Mouse (Mus musculus) right cerebral cortex, postnatal 4 days (tissue): ENCODE results near the gene Btbd17.

ENCODE experiments used
- DNase-seq: peaks from one replicate; pipeline ENCODE4 v3.0.0-alpha.2; 2022

The Btbd17 gene

DNA sequence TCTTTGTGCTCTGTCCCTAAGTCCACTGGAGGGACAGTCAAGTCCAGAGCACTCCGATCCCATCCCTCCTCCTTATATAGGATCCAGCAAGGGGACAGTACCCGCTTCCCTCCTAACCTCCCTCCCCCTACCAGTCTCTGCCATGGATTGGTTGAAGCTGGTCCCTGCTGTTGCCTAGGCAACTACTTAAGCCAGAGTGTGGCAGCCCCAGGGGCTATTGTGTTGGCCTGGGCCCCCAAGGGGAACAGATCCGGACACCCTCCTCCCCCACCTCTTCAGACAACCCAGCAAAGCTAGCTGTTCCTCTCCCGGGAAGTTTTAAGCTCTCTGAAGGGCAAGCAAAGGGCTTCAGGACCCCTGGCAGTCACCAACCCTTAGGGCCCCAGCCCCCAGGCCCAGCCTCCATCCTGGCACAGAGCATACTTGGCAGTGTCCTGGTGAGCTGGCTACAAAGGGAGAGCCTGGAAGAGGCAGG, at the start of gene Btbd17:
Gene Btbd17 (minus strand): TSS at position 98 of the 475 bp plus-strand sequence.
- DNase-seq: peak; percentile 60

DNA sequence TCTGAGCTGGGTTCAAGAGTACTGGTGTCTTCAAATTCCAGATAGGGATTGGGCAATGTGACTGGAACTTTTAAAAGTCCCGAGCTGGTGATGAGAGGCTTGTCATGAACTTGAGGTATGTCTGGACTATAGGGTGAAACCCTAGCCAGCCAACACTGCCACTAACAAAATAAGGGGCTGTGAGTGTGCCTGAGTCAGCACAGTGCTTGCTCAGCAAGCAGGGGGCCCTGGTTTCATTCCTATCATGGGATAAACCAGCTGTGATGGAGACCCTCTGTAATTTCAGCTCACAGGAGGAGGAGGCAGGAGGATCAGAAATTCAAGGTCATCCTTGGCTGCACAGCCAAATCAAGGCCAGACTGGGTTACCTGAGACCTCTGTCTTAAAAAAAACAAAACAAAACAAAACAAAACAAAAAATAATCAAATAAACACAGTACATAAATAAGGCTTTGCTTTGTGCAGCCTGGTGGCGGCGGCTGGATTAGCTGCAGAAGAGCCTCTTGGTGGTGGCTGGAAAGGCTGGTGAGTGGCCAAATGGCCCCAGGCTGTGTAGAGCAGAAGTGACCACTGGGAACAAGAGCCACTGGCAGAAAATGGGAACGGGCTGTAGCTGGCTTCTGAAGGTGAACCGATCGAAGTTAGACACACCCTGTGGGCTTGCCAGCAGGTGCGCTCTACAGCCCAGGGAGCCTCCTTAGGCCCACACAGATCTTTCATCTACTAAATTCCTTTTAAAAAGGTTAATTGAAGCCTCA, 48.9 kb upstream of the Btbd17 start:
- no peak for DNase-seq

DNA sequence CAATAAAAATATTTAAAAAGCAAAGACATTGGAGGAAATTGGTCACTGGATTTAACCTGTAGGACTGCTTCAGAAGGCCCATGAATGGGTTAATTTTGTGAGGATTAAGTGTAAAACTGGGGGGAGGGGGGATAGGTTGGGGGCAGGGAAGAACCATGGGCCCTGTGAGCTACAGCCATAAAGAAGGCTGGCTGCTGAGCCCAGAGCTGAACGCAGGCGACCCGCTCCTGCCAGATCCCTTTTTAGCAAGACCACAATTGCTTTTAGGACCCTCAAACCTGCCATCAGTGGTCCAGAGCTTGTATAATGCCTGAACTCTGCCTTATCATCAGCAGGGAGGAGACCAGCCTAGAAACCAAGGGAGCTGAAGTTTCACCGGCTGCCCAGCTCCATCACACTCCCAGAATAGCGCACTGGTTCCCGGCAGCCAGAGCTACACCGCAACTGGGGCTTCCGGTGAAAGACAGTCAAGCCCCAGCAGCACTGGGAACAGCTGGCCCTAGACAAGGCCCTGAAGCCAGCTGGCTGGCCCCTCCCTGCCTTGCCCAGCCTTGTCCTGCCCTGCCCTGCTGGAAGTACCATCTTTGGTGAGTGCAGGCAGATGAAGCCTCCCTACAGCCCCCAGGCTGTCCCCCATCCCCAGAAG, 48.2 kb upstream of the Btbd17 start:
- DNase-seq: no peak

DNA sequence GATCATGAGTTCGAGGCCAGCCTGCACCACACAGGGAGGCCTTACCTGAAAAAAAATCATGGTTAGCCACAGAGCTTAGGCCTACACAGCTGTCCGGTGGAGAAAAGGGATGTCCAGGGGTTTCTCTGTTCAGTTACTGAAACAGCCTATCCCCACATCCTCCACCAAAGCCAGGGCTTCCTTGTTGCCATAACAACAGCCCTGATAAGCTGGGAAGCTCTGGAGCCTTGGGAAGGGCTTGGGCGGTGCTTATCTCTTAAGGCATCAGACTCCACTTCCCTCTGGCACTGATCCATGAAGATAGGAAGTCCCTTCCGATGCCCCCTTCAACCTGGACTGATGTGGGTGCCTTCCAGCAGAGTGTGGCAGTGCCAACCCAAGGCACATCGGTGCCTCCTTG, 37.4 kb upstream of the Btbd17 start:
- no peak for DNase-seq

DNA sequence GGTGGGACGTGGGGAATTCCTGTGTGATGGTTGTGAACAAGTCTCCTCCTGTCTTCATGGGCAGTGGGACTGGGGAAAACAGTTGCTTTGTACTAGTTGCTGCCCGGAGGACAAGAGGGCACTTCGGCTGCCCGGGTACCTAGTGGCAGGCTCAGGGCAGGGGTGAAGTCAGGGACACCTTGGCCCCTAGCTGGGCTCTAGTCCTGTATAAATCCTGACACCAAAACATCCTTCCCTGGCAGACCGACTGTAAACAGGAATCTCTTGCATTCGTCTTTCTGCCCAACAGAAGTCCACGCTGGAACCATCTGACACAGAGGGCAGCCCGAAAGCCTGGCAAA, 34.7 kb upstream of the Btbd17 start:
- no peak for DNase-seq

DNA sequence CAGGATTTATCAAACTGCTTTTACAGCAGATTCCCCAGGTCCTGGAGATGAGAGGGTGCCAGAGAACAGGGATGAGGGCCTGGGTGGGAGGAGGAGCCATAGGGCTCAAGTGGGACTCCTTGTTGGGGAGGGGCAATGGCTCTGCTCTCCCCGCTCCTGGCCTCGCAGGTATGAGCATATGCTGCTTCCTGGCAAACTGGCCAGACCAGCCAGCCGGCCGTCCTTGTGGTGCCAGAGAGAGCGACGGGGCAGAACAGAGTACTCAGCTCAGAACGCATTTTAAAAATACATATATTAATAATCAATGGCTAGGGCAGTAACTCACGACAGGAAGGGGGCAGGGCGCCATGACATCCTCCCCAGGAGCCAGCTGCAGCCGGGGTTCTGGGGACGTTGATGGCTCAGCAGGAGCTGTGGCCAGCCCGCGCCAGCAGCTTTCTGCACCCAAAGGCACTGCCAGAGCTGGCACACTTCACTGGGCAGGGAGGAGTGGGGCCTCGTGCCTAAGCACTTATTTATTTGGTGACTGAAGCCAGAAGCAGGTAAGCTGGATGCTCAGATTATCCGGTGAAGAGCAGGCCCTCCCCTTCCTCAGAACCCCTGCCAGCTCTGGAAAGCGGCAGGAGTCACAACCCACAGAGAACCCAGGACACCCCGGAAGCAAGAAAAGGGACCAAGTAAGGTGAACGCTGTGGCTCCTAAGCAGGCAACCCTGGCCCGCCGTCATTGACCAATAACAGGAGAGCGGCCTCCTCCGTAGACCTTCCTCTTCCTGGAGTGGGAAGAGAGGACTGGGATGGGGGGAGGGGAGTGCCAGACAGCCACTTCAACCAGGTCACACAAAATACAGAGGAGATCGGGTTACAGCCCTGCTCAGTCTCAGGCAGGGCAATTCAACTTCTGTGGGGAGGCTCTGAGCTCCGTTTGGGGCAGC, 34.0 kb upstream of the Btbd17 start:
- no peak for DNase-seq

DNA sequence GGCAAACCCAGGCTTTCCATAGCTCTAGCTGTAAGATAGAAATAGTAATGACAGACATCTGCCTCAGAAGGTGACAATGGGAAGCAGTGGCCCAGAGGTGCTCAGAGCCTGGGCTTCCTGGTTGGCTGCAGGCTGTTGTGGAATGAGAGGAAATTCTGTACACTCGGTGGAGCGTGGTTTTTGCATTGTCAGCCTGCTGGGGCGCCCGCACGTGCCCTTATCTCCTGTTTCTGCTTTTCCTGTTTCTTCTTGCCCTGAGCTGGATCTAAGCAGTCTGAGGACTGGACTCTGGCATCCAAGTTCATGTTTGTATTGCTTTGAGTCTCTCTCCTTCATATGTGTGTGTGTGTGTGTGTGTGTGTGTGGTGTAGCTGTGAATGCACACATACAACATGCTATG, 30.9 kb upstream of the Btbd17 start:
- DNase-seq: no peak

DNA sequence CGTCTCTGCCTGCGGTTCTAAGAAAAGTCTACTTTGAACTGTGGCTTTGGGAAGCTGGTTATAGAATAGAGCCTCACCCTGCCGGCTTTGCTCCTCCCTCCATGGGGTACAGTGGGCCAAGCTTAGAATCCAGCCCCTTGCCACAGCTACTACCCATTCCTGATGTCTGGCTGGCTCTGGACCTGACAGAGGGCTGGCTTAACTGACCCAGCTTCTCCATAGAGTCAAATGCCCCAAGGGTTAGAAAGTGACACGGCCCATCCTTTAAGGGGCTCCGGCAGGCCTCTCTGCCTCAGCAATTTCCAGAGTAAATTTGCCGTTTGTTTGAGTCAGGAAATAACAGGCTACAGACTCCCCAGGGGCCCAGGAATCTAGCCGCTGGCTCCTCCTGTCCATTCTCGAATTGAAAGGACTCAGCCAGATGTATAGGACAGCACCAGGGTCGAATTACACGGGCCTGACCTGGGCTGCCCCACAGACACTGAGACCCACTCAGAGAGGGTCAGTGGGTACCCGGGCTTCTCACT, 27.5 kb upstream of the Btbd17 start:
- no peak for DNase-seq

DNA sequence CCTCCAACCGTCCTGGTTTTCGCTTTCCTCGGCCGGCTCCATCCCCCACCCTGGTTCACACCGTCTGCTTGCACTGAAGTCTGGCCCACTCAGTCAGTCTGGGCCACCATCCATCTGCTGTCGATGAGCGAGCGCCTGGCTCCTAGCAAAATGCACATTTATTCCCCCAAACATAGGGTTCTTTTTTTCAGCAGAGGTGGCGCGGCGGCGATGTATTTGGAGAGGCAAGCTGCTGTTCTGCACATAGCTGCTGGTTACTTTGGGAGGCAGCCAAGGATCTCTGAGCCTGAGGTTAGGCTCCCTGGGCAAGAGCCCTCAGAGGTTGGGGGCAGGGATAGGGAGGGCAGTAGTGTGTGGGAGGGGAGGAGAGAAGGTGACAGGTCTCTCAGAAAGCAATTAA, 27.0 kb upstream of the Btbd17 start:
- DNase-seq: peak; percentile 69

DNA sequence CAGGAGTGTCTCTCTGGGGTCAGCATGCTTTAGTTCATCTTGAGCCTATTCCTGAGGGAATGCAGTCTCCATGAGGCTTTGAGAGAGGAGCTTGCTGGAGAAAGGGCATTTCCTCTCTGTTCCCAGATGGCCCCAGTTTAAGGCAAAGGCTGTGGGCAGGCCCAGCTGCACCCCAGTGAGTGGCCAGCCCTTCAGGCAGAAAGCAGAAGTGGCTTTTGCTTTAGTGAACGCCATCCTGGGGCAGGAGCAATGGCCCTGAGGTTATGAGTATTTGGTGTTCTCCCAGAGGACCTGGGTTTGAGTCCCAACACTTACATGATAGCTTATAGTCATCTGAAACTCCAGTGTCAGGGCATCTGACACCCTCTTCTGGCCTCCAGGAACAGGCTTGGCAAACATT, 25.6 kb upstream of the Btbd17 start:
- no peak for DNase-seq

DNA sequence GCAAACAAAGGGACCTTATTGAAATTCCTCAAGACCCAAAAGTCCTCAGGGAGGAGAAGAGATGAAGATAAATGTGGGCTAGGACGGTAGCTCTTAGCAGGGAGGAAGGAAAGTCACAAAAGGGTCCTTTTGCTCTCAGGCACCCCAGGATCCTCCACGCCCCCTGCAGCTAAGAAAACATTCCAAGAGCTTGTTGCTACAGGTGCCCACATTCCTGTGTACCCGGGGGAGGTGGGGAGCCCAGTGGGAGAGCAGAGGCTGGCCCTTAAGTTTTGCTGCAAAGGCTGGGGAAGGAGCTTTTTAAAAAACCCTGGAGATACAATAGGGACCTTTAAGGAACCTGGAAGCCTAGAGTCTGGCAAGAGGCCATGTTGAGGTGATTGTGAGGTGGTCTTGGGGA, 24.7 kb upstream of the Btbd17 start:
- no peak for DNase-seq

DNA sequence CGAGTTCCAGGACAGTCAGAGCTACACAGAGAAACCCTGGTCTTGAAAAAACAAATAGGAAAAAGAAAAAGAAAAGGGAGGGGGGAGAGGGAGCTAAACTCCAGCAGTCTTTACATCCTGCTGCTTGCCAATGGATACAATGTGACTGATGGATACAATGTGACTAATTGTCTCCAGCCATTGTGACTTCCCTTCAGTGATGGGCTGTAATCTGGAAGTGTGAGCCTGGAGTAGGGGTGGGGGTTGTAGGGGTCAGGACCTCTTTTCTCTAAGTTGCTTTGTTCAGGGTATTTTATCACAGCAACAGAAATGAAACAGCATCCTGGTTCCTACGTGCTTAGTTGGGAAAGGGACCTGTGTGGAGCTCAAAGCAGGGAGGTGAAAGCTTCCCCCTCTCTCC, 23.4 kb upstream of the Btbd17 start:
- DNase-seq: no peak

DNA sequence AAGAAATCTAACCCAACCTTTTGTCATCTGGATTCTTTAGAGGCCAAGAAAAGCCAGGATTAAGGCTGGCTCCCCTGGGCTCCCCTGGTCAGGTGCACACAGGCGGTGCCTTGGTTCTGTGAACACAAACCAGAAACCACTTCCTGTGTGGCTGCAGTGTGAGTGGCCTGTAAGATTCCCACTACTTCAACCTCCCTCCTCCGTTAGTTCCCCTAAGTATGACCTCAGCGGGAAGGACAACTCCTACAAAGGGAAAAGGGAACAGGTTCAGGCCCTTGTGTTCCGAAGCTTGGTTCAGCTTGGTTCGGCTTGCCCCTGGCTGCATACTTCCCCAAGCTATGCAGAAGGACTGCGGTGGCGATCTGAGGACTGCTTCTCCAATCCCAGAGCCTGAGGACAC, 22.4 kb upstream of the Btbd17 start:
- no peak for DNase-seq

DNA sequence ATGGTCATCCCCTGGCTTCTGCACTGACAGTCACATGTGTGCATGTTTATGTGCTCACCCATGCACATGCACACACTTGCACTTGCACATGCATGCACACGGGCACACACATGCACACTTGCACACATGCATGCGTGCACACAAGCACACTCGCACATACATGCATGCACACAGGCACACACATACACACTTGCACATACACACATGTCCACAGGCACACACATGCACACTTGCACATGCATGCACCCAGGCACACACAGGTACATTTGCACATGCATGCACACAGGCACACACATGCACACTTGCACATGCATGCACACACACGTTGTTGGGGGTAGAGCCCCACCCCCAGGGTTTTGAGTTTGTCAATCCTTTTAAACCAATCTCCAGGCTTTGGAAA, 21.2 kb upstream of the Btbd17 start:
- DNase-seq: no peak

DNA sequence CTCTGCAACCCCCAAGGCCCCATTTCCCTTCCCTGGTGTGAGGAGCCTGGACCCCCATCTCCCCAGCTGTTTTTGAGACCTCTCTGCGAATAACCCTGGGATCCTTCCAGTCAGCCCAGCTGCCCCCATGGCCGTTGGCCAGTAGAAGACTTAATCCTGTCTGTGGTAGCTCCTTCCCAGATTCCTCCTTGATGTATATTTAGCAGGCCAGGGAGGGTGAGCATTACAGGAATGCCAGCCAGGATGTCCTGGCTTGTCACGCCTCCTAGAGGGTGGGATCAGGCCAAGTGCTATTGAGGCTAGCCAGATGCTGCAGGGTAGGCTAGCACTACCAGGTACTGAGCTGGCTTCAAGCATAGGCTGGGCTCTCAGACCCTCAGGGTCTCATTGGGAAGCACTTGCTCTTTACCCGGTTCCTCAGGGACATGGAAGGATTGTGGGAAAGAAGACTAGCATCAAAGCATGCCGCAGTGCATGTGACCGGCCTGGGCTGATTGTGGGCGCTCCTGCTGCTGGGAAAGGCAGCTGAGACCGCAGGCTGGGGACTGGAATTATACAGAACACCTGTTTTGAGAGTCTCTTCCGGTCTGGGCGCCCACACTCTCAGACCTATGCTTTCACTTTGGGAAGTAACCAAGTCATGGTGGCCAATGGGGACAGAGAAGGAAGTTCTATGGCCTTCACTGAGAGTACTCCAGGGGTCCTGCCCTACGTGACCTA, 19.3 kb upstream of the Btbd17 start:
- no peak for DNase-seq

DNA sequence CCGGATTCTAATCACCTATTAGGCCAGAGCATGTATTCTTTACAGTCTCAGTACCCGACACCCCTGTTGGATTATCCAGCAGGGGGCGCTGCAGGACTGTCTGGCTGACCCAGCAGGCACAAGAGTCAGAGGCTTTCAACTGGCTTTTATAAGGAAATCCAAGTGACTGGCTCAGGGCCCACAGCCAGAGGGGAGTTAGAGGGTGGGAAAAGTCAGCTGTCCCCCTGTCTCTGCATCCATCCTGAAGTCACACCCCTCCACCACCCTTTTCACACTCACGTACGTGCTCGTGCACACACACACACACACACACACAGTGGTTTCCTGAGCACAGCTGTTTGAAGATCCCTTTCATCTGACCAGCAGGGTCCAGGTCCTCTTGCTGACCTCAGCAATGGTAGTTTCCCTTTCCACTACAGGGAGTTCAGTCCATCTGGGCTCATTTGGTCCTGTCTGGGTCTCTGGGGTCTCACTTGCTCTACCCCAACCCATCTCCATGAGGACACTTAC, 17.0 kb upstream of the Btbd17 start:
- DNase-seq: peak; percentile 95

DNA sequence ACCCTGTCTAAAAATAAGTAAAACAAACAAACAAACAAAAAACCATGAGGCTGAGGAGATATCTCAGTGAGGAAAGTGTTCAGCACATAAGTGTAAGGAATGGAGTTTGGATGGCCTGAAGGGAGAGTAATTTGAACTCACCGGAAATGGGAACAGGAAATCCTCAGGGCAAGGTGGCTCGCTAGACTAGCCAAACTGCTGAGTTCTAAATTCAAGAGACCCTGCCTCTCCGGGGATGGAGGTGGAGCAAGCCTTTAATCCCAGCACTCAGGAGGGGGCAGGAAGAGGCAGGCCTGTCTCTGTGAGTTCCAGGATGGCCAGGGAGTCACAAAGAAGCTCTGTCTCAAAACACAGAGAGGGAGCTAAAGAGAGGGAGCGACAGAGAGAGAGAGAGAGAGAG, 14.6 kb upstream of the Btbd17 start:
- DNase-seq: no peak

DNA sequence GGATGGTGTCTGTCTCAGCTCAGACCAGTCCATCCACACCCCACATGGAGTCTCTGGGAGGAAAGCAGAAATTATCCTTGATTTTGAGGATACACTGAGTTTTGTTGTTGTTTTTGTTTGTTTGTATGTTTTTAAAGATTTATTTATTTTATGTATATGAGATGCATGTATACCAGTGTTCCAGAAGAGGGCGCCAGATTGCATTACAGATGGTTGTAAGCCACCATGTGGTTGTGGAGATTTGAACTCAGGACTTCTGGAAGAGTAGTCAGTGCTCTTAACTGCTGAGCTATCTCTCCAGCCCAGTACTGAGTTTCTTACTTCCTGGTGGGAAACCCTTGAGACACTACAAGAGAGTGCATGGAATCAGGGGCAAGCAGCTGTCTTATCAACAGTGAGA, 13.6 kb upstream of the Btbd17 start:
- no peak for DNase-seq

DNA sequence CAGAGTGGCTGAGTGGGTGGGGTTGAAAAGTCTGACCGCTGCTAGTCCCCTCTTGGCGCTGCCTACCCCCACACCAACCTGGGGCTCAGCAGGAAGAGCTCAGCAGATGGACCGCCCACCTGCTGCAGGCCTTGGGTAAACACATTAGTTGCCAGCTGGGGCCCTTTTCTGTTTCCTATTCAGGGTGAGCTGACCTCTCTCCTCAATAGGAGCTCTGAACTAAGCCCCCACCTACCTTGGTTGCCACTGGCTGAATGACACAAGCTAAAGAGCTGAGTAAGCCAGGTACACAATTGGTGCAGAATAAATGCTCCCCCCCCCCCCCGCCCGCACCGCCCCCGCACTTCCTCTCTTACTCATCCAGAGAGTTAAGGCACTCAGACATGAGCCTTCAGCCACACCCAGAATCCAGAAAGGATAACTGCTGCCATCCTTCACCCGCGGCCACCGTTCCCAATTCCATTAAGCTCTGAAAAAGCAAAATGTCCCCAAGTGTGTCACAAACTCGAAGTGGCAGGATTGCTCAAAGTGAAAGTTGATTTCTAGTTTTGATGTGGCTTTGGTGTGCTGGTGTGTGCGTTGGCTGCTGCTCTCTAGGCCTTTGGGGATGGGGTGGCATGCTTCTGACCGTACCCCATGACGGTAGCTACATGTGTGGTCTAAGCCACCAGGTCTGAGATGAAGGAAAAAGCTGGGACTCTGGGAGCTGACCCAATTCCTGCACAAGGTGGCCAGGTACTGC, 12.1 kb upstream of the Btbd17 start:
- no peak for DNase-seq

DNA sequence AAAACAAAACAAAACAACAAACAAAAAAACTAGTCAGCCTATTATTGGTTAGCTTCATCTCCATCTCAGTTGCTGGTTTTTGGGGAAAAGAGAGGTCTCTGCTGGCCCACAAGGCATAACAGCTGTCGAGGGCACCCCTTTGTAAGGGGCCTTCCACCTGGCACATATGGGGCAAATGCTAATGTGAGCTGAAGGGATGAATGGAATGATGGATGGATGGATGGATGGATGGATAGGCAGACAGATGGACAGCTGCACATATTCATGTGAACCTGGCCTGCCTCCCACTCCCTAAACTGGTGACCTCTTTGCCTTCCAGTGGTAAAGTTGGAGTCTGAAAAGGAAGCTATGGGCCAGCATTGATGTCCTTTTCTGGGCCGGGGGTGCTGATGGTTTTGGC, 11.3 kb upstream of the Btbd17 start:
- DNase-seq: no peak

DNA sequence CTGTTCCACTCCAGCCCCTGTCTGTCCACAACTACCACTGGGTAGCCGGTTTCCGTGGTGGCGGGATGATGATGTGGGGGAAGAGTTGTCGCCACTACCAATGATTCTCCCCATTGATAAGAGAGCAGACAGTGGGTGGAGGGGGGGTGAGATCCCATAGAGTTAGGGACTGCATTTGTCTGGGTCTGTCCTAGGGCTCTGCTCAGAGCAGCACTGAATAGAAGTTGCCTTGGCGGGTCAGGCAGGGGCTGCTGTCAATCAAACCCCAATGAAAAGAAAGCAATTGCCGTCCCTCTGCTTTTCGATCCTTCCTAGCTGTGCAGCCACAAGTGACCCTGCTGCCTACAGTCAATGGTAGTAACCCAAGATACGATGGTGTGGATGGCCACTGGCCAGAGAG, 8.2 kb upstream of the Btbd17 start:
- DNase-seq: no peak
